Mouse (Mus musculus): ENCODE measurements around the gene Icosl. TPM values are rescaled to one million over a fixed set of nuclear protein-coding genes. Genes with fewer than 3 reads are reported as not detected.
"Not testable (repeated sequence)": the region's sequence is repeated elsewhere in the genome, so short reads cannot be mapped to it uniquely, and the experiment has no call there.

Gene Icosl
- polyA plus RNA-seq, 1 experiment from 2014 or later = 2.0 TPM

DNA sequence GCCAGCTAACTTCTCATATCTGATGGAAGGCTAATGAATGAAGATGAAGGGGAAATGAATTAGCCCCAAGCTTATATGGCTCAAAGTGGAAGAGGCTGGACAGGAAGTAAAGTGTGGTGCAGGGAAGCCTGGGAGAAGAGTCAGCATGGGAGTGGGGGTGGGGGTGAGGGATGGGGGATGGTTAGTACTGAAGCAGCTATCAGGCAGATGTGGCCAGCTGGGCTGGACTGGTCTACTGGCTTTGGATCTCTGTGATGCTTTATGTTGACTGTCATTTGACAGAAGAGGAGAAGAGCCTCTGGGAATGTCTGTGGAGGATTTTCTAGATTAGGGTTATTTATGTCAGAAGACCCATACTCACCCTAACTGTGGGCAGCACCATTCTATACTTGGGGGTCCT lies 26.1 kb downstream of the Icosl start:
- peaks cover 4% of the 10 kb centered on the region; the same call in 1 of the 2 replicates for H3K4me1 ChIP-seq (replicated peaks)
- no peaks in the 10 kb centered on the region; the same call in 1 of the 2 replicates for H3K9me3 ChIP-seq (replicated peaks)
- no peak overlapping the region for H3K4me2 ChIP-seq
- H3K4me3 ChIP-seq (replicated peaks) = no peak overlapping the region
- no peak for DNase-seq
- no peak overlapping the region for H3K27ac ChIP-seq
- ATAC-seq (ENCODE audit: low read depth) = no peak
- H3K27me3 ChIP-seq = no peaks in the 10 kb centered on the region
- H3K36me3 ChIP-seq = no peaks in the 10 kb centered on the region
- no peak overlapping the region for H3K9ac ChIP-seq

DNA sequence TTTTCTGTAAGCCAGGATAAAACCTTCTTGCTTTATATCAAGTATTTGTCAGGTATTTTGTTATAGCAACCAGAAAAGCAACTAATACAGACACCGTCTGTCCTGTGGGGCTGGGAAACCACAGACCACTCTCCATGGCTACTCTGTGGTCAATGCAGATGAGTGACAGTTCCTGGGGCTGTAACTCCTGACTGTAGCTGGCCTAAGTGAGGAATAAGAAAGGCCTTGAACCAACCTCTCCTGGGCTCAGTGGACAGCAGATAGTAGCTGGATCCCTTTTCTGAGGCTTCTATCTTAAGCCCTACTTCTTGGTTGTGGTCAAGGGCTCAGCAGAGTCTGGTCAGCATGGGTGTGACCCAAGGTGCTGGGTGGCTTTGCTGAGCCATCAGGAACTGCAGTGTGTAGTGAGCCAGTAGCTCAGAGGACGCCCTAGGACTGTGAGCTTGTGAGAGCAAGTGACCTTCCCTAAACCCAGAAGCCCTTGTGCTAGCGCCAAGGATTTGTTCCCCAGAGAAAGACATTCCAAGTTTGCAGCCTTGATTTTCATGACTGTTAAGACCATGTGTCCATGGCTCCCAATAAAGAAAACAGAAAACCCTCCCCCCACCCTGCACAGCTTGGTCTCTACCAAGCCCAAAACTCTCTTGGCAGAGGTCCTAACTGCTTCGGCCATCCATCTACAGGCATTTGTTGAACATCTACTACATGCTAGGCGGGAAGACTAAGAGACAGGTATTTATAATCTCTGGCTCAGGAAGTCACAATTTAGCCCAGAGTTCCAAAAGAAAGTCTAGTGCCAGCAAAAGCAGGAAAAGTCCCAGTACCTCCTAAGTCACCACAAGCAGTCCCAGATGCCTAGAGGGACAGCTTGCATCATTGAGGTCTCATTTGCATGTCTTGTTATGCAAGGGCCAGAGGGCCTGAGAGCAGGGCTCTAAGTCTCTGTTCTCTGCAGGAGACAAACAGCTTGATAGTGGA lies 27.1 kb downstream of the Icosl start:
- WGBS (ENCODE audit: insufficient replicate concordance) = 56% methylated on average over 5 of the region's 5 CpGs

GRCm38 (mm10) chr10:78099860-78100259 lies 30.8 kb downstream of the Icosl start:
- not testable (repeated sequence) for DNase-seq; H3K27ac ChIP-seq; H3K27me3 ChIP-seq; H3K4me1 ChIP-seq (replicated peaks); H3K36me3 ChIP-seq; H3K9ac ChIP-seq; ATAC-seq (ENCODE audit: low read depth); H3K4me3 ChIP-seq (replicated peaks); H3K4me2 ChIP-seq; H3K9me3 ChIP-seq (replicated peaks)

More for the DNA sequence above, 27.1 kb downstream of the Icosl start:
- Histone ChIP-seq H3K36me3 (no peaks in the 10 kb centered on the region), H3K4me1 (replicated peaks) (0 out of 2 replicates have a peak, but pooled peaks cover 3% of the 10 kb centered on the region), H3K9me3 (replicated peaks) (no peaks in the 10 kb centered on the region; the same call in 1 of the 2 replicates), H3K4me3 (replicated peaks) (no peak overlapping the region), H3K27ac (no peak overlapping the region), H3K4me2 (no peak overlapping the region), H3K9ac (no peak overlapping the region), H3K27me3 (peaks cover 4% of the 10 kb centered on the region; the same call in 1 of the 2 replicates)
- ATAC-seq (ENCODE audit: low read depth) (no peak), DNase-seq (no peak)

DNA sequence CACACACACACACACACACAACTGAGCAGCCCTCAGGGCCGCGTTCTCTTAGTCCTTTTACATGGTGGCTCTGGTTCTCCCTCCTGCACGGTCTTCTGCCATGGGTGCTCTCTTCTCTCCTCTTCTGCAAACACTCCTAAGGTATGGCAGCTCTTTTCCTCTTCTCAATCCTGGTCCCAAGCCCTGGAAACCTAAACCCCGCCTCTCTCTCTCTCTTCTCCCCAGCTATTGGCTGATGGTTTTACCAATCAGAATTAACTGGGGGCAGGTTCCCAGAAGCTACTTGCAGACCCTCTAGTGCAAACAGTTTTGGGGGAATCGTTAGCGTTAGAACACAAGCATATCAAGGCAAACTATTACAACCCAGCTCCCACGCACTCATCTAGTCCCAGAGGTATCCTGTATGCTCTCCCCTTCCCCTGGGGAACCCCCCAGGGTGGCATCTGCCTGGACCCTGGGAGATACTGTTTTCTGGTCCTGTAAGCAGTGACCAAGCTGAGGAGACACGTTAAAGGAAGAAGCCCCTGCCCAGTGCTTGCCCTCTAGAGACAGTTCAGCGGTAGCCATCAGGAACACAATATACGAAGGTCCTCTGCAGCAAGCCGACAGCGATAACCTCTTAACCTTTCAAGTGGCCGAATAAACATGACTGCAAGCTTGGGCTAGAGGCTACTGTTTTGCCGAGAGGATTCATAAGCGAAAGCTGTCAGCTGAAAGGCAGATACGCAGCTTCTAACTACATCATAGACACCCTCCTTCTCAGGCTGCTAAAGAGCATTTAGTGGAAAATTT lies 32.1 kb downstream of the Icosl start:
- no peak overlapping the region for H3K9ac ChIP-seq
- H3K4me2 ChIP-seq = peak overlapping the region; percentile 44
- H3K4me1 ChIP-seq (replicated peaks) = peaks cover 10% of the 10 kb centered on the region
- H3K27ac ChIP-seq = peak overlapping the region; percentile 66
- DNase-seq = no peak
- peak; percentile 62 for ATAC-seq (ENCODE audit: low read depth)
- H3K4me3 ChIP-seq (replicated peaks) = no peak overlapping the region
- no peaks in the 10 kb centered on the region for H3K36me3 ChIP-seq
- H3K27me3 ChIP-seq = peaks cover 4% of the 10 kb centered on the region; the same call in 1 of the 2 replicates
- no peaks in the 10 kb centered on the region; the same call in 1 of the 2 replicates for H3K9me3 ChIP-seq (replicated peaks)
- 19% methylated on average over 16 of the region's 16 CpGs for WGBS (ENCODE audit: insufficient replicate concordance)

DNA sequence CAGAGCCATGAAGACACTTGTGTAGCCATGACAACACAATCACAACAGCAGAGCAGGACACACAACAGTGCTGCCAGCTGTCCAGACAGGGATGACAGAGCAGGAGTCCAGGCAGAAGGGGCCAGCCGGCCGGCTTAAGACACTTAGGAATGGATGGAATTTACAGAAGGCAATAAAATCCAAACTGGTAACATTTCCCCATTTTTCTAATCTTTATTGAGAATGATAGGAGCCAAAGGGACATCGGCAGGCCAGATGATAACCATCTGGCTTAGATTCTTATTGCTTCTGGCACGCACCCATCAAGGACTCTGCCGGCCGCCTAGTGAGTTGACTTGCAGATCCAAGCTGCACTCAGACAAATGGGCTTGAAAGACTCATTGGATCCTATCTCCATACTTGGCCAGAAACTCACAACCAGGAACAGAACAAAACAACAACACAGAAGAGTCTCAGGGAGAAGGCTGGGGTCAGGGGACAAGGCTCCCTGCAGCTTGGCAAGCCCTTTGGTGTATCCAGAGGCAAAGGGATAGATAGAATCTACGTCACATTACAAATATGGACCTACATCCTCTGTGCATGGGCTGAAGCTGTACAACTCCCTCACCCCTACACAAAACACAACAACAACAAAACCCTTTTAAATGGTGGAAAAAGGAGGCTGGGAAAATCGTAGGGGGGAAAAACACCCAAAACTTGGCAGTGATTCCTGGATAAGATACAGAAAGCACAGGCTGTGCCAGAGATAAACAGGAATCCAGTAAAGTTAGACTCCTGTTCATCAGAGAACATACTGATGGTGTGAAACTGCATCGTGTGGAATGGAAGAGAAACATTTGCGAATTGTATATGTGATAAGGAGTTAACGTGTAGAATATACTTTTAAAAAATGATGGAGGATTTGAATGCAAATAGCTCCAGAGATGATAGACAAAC lies 35.7 kb downstream of the Icosl start:
- 66% methylated on average over 11 of the region's 11 CpGs for WGBS (ENCODE audit: insufficient replicate concordance)

DNA sequence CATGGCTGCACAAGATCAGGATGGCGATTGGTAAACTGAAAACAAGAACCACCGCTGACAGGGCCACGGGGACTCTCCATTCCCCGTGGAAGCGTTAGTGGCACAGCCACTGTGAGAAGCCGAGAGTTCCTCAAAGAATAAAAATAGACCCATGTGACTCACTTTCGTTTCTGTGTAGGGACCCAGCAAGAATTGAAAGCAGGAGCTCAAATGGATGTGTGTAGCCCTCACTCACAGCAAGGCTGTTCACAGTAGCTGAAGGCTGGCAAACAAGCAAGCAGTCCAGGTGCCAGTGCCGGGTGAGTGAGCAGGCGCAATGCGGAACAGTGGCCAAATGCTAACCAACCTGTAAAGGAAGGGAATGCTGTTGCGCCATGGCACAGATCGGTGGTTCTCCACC lies 36.4 kb downstream of the Icosl start:
- H3K9me3 ChIP-seq (replicated peaks) = no peaks in the 10 kb centered on the region
- DNase-seq (no peak), ATAC-seq (ENCODE audit: low read depth) (no peak)
- 55% methylated on average over 12 of the region's 12 CpGs for WGBS (ENCODE audit: insufficient replicate concordance)
- H3K27me3 ChIP-seq = peaks cover 4% of the 10 kb centered on the region; the same call in 1 of the 2 replicates
- H3K9ac ChIP-seq = no peak overlapping the region
- no peak overlapping the region for H3K4me2 ChIP-seq
- H3K4me3 ChIP-seq (replicated peaks) = no peak overlapping the region
- no peak overlapping the region for H3K27ac ChIP-seq
- H3K4me1 ChIP-seq (replicated peaks) = peaks cover 7% of the 10 kb centered on the region
- H3K36me3 ChIP-seq = no peaks in the 10 kb centered on the region

More for the DNA sequence above, 35.7 kb downstream of the Icosl start:
- Histone ChIP-seq H3K4me2 (no peak overlapping the region), H3K4me1 (replicated peaks) (peaks cover 10% of the 10 kb centered on the region), H3K9ac (no peak overlapping the region), H3K4me3 (replicated peaks) (no peak overlapping the region), H3K36me3 (no peaks in the 10 kb centered on the region), H3K9me3 (replicated peaks) (no peaks in the 10 kb centered on the region), H3K27me3 (peaks cover 4% of the 10 kb centered on the region; the same call in 1 of the 2 replicates), H3K27ac (no peak overlapping the region)
- no peak for DNase-seq
- ATAC-seq (ENCODE audit: low read depth) = no peak

GRCm38 (mm10) chr10:78114521-78115092 lies 45.5 kb downstream of the Icosl start:
- Histone ChIP-seq H3K4me2 (no peak overlapping the region), H3K36me3 (no peaks in the 10 kb centered on the region), H3K4me1 (replicated peaks) (no peaks in the 10 kb centered on the region), H3K9ac (no peak overlapping the region), H3K4me3 (replicated peaks) (no peak overlapping the region), H3K27ac (no peak overlapping the region), H3K27me3 (no peaks in the 10 kb centered on the region), H3K9me3 (replicated peaks) (no peaks in the 10 kb centered on the region)
- WGBS (ENCODE audit: insufficient replicate concordance) = 74% methylated on average over 4 of the region's 4 CpGs
- DNase-seq = no peak
- no peak for ATAC-seq (ENCODE audit: low read depth)

DNA sequence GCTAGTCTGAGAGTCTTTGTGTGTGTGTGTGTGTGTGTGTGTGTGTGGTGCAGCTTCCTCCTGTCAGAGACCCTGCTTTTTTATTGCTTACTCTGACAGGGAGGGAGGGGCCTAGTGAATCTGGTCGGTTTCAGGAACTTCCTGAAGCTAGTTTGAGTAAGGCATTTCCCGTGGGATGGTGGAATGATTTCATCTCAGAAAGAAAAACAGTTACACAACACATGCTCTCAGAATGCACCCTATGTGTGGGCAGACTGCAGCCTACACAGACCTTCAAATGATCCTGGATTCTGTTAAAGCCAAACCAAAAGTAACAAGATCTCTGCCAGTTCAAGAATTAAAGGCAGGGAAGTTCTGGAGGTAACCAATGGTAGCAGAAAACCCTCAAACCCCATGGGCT lies 46.1 kb downstream of the Icosl start:
- DNase-seq (no peak), ATAC-seq (ENCODE audit: low read depth) (no peak)
- Histone ChIP-seq H3K4me1 (replicated peaks) (no peaks in the 10 kb centered on the region), H3K4me2 (no peak overlapping the region), H3K9ac (no peak overlapping the region), H3K36me3 (no peaks in the 10 kb centered on the region), H3K27me3 (no peaks in the 10 kb centered on the region), H3K9me3 (replicated peaks) (no peaks in the 10 kb centered on the region), H3K27ac (no peak overlapping the region), H3K4me3 (replicated peaks) (no peak overlapping the region)
- WGBS (ENCODE audit: insufficient replicate concordance) = 29% methylated on average over 2 of the region's 2 CpGs

DNA sequence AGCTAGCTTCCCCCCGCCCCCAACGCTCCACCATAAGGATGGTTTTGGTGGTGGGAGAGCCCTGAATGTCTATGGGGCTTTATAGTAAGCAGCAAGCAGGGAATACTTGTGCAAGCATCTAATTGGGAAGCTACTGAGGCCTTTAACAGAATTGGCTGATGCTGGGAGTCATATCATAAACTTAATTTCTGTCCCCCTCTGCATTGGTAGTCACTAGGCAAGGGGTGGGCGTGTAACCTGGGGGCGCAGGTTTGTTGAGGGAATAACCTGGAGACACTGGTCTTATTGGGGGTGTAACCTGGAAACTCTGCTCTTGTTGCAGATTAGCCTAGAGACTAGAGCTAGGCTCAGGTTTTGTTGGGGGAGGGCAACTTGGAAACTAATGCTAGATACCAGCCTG lies 50.3 kb downstream of the Icosl start:
- WGBS (ENCODE audit: insufficient replicate concordance) = 77% methylated on average over 4 of the region's 4 CpGs
- DNase-seq = no peak

DNA sequence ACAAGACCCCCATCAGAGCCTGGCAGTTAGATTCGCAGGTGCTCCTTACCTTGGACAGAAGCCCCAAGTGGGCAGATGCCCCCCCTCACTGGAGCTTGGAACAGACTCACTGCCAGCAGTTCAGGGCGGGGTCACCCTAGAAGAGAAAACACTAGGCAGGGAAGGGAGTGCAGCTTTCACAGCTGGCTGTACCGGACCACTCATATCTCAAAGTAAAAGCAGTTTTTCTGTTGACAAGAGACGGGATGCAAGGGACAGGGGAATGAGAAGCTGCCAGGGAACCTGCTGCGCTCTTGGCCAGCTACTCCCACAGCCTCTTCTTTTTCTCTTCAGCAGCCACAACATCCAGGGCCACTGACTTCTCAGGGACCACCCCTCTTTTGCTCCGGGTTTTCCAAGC lies 55.0 kb downstream of the Icosl start:
- DNase-seq; H3K36me3 ChIP-seq; H3K9me3 ChIP-seq (replicated peaks); H3K27ac ChIP-seq; H3K4me2 ChIP-seq; ATAC-seq (ENCODE audit: low read depth); H3K4me1 ChIP-seq (replicated peaks); H3K9ac ChIP-seq; H3K27me3 ChIP-seq; H3K4me3 ChIP-seq (replicated peaks): not testable (repeated sequence)
- 34% methylated on average over 6 of the region's 6 CpGs for WGBS (ENCODE audit: insufficient replicate concordance)

More for the DNA sequence above, 50.3 kb downstream of the Icosl start:
- Histone ChIP-seq H3K27ac (no peak overlapping the region), H3K9me3 (replicated peaks) (no peaks in the 10 kb centered on the region), H3K9ac (no peak overlapping the region), H3K4me3 (replicated peaks) (no peak overlapping the region), H3K4me2 (no peak overlapping the region), H3K27me3 (no peaks in the 10 kb centered on the region), H3K4me1 (replicated peaks) (peaks cover 5% of the 10 kb centered on the region), H3K36me3 (no peaks in the 10 kb centered on the region)
- ATAC-seq (ENCODE audit: low read depth) = no peak

Data from liver, embryonic 13.5 days (tissue).